Mouse (Mus musculus) spleen, postnatal 14 days (tissue): ENCODE results near the gene Aldh2.
"Not testable (repeated sequence)": the region's sequence is repeated elsewhere in the genome, so short reads cannot be mapped to it uniquely, and the experiment has no call there.

Source experiments
- DNase-seq, 2 experiments: peaks; one replicate each; pipeline ENCODE4 v3.0.0; 2021 to 2022; ENCODE audit warnings: low spot score in 2 of 2

The Aldh2 gene

GRCm38 (mm10) chr5:121593451-121594401, at the start of gene Aldh2:
Aldh2 (minus strand) TSS chr5:121593824.
- peak; percentile 64 to 81 for DNase-seq

- DNase-seq: no peak
Measured at GRCm38 (mm10) chr5:121639601-121640000, 46.0 kb upstream of the Aldh2 start.

- DNase-seq: no peak
Measured at GRCm38 (mm10) chr5:121637296-121637695, 43.7 kb upstream of the Aldh2 start.

GRCm38 (mm10) chr5:121634668-121635067, 41.0 kb upstream of the Aldh2 start:
- DNase-seq: no peak

- no peak for DNase-seq
Measured at GRCm38 (mm10) chr5:121632804-121633203, 39.2 kb upstream of the Aldh2 start.

- DNase-seq: peak in 1 of 2 experiments; percentile 21
Measured at GRCm38 (mm10) chr5:121631106-121631647, 37.6 kb upstream of the Aldh2 start.

- DNase-seq: peak; percentile 60 to 78
Measured at GRCm38 (mm10) chr5:121627871-121628270, 34.2 kb upstream of the Aldh2 start.

GRCm38 (mm10) chr5:121623241-121623640, 29.6 kb upstream of the Aldh2 start:
- no peak for DNase-seq

- DNase-seq: no peak
Measured at GRCm38 (mm10) chr5:121621102-121621501, 27.5 kb upstream of the Aldh2 start.

GRCm38 (mm10) chr5:121618592-121619513, 25.2 kb upstream of the Aldh2 start, which contains the start of gene Acad12:
Acad12 (minus strand) TSS chr5:121618938.
- peak; percentile 64 to 73 for DNase-seq

- not testable (repeated sequence) for DNase-seq
Measured at GRCm38 (mm10) chr5:121614921-121615320, 21.3 kb upstream of the Aldh2 start.

GRCm38 (mm10) chr5:121612036-121612435, 18.4 kb upstream of the Aldh2 start:
- DNase-seq: no peak

GRCm38 (mm10) chr5:121609556-121610135, 16.0 kb upstream of the Aldh2 start:
- not testable (repeated sequence) for DNase-seq

GRCm38 (mm10) chr5:121606151-121606550, 12.5 kb upstream of the Aldh2 start:
- DNase-seq: peak; percentile 65 to 85

- not testable (repeated sequence) for DNase-seq
Measured at GRCm38 (mm10) chr5:121603815-121604214, 10.2 kb upstream of the Aldh2 start.

- DNase-seq: peak; percentile 74 to 87
Measured at GRCm38 (mm10) chr5:121601547-121602299, 8.1 kb upstream of the Aldh2 start.

- no peak for DNase-seq
Measured at GRCm38 (mm10) chr5:121598871-121599610, 5.4 kb upstream of the Aldh2 start.

- no peak for DNase-seq
Measured at GRCm38 (mm10) chr5:121597991-121598537, 4.4 kb upstream of the Aldh2 start.

- DNase-seq: no peak
Measured at GRCm38 (mm10) chr5:121597332-121597731, 3.7 kb upstream of the Aldh2 start.

- no peak for DNase-seq
Measured at GRCm38 (mm10) chr5:121596226-121596625, 2.6 kb upstream of the Aldh2 start.
